Mouse (Mus musculus): Measurements from ENCODE around the gene Ramp2. TPM values are rescaled to one million over a fixed set of nuclear protein-coding genes. Genes with fewer than 3 reads are reported as not detected.

Gene Ramp2
- total RNA-seq (2021): 10 to 100 TPM; 39.5 to 61.8 TPM
- long read RNA-seq, experiment 1, transcript Ramp2-204 (4 exons, 1,178 nt): major isoform, 35 of 43 reads
- long read RNA-seq, experiment 1, partial matches to known transcripts: 0 of 43 reads
- long read RNA-seq, experiment 1, other reads (novel, unspliced or antisense): 4 of 43 reads
- long read RNA-seq, experiment 2, transcript Ramp2-204 (4 exons, 1,178 nt): major isoform, 18 of 26 reads
- long read RNA-seq, experiment 2, partial matches to known transcripts: 1 of 26 reads
- long read RNA-seq, experiment 2, other reads (novel, unspliced or antisense): 6 of 26 reads

DNA sequence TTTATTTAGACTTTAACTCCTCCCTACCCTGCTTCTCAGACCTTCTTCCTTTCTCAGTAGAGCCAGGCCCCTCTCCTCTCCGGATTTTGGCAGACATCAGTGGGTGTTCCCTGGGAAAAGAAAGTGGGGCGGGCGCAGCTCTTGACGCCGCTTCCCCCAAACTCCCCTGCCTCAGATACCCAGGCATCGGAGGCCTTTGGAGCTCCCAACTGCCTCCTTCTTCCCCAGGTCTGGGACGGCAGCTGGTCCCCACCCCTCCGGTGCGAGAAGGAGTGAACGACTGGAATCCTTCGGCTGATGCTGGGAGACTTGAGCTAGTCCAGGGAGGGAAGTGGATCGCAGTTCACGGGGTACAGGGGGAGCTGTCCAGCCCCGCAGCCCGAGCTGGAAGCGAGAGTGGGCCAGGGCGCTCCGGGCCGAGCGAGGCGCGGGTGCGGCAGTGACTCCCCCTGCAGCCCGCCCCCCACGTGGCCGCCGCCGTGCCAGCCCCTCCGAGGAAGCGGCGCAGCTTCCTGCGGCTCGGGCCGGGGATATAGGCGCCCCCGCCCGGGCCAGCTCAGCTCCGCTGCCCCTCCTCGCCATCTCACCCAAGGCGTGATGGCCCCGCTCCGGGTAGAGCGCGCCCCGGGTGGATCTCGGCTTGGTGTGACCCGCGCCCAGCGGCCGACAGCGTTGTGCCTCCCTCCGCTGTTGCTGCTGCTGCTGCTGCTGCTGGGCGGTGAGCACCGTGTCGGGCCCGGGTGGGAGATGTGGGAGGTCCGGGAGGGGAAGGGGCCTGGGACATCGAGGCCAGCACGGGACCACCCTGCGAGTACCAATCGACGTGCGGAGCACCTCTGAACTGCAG lies at the start of gene Ramp2:
Gene Ramp2 (plus strand): TSS at position 174 of the 847 bp plus-strand sequence.
- DNase-seq: peak; percentile 70 to 79

DNA sequence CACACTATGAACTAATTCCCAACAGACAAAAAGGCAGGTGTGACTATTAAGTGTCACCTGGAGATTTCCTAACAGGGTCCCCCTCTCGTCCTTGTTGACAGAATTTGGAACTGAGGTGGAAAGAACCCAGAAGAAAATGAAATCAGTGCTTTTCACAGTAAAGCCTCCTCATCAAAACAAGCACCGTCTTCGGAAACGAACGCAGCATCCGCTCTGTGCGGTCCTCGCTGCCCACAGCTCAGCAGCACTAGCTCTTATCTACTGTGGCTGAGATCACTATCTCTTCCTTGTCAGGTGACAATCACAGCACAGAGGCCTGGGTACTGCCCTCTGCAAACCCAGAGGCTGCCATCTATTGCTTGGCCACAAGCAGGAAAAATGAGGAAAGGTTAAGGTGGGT lies 49.7 kb upstream of the Ramp2 start:
- DNase-seq: no peak

GRCm38 (mm10) chr11:101199555-101199954 lies 46.3 kb upstream of the Ramp2 start:
- no peak for DNase-seq

- DNase-seq: peak; percentile 28 to 43
These were observed 44.8 kb upstream of the Ramp2 start for GRCm38 (mm10) chr11:101200986-101201385.

DNA sequence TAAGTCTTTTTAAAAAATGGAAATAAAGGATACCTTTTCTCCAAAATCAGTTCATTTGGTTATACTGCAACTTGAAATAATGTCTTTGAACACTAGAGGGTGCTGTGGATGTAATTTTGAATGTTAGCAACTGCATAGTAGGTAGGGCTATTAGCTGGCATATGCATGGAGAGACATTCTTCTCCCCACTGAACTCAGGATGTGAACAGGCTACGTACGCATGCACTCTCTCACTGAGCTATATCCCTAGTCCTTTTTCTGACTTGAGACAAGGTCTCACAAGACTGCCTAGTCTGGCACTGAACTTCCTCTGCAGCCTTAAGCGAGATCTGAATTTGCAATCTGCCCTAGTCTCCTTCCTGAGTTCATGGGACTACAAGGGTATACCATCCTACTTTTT lies 33.9 kb upstream of the Ramp2 start:
- DNase-seq: peak in 1 of 2 experiments; percentile 20

DNA sequence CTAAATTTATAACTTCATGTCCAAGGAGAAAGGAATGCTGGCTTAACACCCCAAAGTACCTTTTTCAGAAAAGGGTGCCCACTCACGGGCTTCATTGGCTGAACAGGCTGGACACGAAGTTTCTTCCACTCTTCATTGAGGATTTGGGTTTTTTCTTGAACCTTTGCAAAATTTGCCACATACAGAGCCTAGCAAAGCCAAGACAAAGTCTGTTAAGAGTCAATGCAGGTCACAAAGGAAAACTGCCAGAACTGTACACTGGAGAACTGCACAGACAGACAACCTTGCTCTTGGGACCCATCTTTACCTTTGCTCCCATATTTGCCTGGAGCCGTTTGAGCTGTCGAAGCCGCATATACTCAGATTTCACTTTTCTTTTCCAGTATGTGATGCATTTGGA lies 28.9 kb upstream of the Ramp2 start:
- DNase-seq: no peak

GRCm38 (mm10) chr11:101218436-101219055 lies 27.3 kb upstream of the Ramp2 start:
- no peak for DNase-seq

- DNase-seq: no peak
These were observed 25.0 kb upstream of the Ramp2 start for GRCm38 (mm10) chr11:101220853-101221252.

GRCm38 (mm10) chr11:101221306-101221986 lies 24.4 kb upstream of the Ramp2 start:
- no peak for DNase-seq

DNA sequence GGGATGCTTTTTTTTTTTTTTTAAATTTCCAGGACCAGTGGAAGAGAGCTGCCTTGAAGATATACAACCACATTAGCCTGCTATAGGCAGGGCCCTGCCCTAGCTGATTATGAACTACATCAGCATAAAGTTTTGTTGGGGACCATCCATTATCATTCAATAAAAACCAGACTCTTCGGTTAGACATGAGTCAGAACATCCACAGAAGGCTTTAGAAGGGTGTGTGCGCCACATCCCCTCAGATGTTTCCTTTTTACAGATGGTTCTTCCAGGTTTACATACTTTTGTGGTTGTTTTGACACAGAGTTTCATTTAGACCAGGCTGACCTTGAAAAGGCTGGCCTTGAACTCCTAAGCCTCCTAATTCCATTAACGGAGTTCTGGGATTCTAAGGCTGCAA lies 21.5 kb upstream of the Ramp2 start:
- no peak for DNase-seq

- peak in 1 of 2 experiments; percentile 20 for DNase-seq
These were observed 20.3 kb upstream of the Ramp2 start for GRCm38 (mm10) chr11:101225331-101226064.

- DNase-seq: peak; percentile 91 to 93
These were observed 19.6 kb upstream of the Ramp2 start, which contains the start of gene Ezh1 for GRCm38 (mm10) chr11:101226065-101226701. Gene Ezh1, minus strand, starts transcription at chr11:101226463.

DNA sequence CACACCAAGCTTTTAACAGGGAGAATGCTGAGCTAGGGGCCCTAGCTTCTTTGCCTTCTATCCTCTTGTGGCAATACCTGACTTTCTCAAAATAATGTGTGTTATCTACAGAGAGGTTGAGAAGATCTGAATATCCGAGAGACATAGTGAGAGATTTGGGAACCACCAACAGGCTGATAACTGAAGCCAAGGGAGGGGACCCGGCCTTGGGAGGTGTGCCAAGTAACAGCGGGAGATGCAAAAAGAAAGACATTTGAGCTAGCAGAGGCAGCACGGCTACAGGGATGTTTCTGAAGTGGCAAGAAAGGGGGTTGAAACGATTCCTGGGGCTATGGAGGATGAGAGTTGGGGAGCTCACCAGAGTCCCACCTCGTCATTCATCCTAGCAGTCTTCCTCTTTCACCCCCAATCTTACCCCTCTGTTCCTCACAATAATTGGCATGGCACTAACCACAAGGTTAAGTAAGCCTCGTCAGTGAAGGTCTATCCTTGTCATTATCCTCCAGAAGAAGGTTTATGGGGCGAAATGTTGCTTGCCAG lies 16.4 kb upstream of the Ramp2 start:
- peak; percentile 68 to 78 for DNase-seq

DNA sequence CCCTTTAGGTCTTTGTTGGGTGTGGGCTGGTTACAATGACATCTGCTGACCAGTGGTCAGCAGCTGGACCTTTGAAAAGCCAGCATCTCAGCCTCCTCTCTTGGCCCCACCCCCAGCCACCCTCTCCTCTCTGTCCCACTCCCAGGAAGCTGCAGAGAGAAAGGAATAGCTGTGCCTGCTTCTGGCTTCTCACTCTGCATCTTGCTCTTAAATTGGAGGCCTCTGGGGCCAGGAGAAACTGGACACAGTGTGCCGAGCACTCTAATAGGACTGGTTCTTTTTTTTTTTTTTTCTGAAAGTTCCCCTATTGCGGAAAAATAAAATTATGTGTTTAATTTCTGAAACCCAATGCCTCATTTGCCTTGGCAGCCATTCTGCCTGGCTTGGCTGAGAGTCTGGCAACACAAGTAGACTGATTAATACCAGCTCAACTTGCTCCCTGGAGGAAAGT lies 15.7 kb upstream of the Ramp2 start:
- peak in 1 of 2 experiments; percentile 30 for DNase-seq

GRCm38 (mm10) chr11:101230526-101230925 lies 15.3 kb upstream of the Ramp2 start:
- no peak for DNase-seq

- DNase-seq: peak; percentile 42 to 56
These were observed 14.6 kb upstream of the Ramp2 start for GRCm38 (mm10) chr11:101230991-101231871.

- DNase-seq: peak in 1 of 2 experiments; percentile 27
These were observed 13.6 kb upstream of the Ramp2 start for GRCm38 (mm10) chr11:101232010-101232839.

DNA sequence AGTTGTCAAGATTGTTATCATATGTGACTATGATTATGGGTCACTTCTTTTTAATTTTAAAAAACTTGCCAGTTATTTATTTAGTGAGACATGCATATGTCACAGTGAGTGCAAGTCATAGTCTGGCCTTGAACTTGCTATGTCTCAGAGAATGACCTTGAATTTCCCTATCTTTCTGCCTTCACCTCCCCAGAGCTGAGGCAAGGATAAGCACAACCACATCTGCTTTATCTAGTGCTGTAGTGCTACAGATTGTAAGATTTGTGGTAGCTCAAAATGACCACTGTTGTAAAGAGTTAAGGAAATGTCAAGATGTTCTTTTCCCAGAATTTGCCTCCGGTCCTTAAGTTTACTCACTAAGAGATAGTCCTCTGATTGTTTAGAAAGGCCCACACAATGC lies 12.6 kb upstream of the Ramp2 start:
- no peak for DNase-seq
